Mouse (Mus musculus) neural tube, embryonic 14.5 days (tissue): ENCODE results near the gene Nrf1. TPM values are rescaled to one million over a fixed set of nuclear protein-coding genes. Genes with fewer than 3 reads are reported as not detected.

Experiments
- ATAC-seq: fragments of 200-750 bp; cut with Nextera tagmentation; 2 replicates; pipeline ENCODE4 v1.8.0; 2017; ENCODE audit warnings: low read depth, mild to moderate bottlenecking, moderate TSS enrichment, moderate library complexity
- H3K27ac ChIP-seq: fragments of 300-500 bp; sonication (generic); 2 replicates; pipeline ENCODE4 v1.5.1; 2014; ENCODE audit warnings: low read depth, mild to moderate bottlenecking, control low read depth, low read length, moderate library complexity, mixed read lengths
- H3K27me3 ChIP-seq: fragments of 300-500 bp; sonication (generic); 2 replicates; pipeline ENCODE4 v1.6.1; 2014; ENCODE audit warnings: low read length; ENCODE audit not compliant: control insufficient read depth, insufficient read depth
- H3K36me3 ChIP-seq: fragments of 300-500 bp; sonication (generic); 2 replicates; pipeline ENCODE4 v1.6.1; 2014; ENCODE audit warnings: low read length, mixed read lengths; ENCODE audit not compliant: control insufficient read depth, insufficient read depth
- H3K4me1 ChIP-seq: fragments of 300-500 bp; sonication (generic); 2 replicates; pipeline ENCODE4 v1.6.1; 2014; ENCODE audit warnings: low read length; ENCODE audit not compliant: control insufficient read depth, insufficient read depth
- H3K4me2 ChIP-seq: fragments of 300-500 bp; sonication (generic); 2 replicates; pipeline ENCODE4 v1.6.1; 2014; ENCODE audit warnings: mild to moderate bottlenecking, low read depth, low read length, control low read depth
- H3K4me3 ChIP-seq: fragments of 300-500 bp; sonication (generic); 2 replicates; pipeline ENCODE4 v1.5.1; 2014; ENCODE audit warnings: low read depth, low read length, control low read depth, mixed read lengths
- H3K9ac ChIP-seq: fragments of 300-500 bp; sonication (generic); replicated peaks from 2 replicates; pipeline ENCODE4 v1.6.1; 2014; ENCODE audit warnings: low read depth, mild to moderate bottlenecking, control low read depth, low read length, mixed read lengths
- H3K9me3 ChIP-seq: fragments of 300-500 bp; sonication (generic); 2 replicates; pipeline ENCODE4 v1.6.1; 2016; ENCODE audit warnings: low read length; ENCODE audit not compliant: control insufficient read depth
- WGBS: fragments of 180-500 bp; shearing (Covaris S2); extraction: QIAGEN DNeasy Blood & Tissue Kit; methylation state at CpG from one replicate; pipeline ENCODE4 v1.1.7; 2014; 5-methylcytosine and 5-hydroxymethylcytosine counted together
- polyA plus RNA-seq: library from polyadenylated mRNA; unstranded; fragments of >200 nt; fragmentation: Nextera tagmentation; extraction: Ambion mirVana; gene quantifications from 2 replicates; pipeline ENCODE4 v1.2.1, GENCODE M21; 2014

Nrf1 gene
- polyA plus RNA-seq, 1 experiment from 2014 or later, result 33.2 TPM

DNA sequence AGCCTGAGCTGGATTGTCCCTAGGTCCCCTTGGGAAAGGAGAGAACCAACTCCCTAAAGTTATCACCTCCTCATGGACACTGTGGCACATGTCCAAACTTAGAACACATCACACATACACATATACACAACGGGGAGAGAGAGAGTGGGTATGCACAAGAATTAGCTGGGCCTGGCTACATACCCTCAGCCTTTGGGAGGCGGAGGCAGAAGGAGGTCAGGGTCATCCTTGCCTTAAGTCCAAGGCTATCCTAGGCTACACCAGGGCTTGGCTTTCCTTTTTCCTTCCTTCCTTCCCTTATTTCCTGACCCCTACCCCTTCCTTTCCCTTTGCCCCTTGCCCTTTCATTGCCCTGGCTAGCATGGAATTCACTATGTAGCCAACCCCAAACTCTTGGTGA lies 14.8 kb downstream of the Nrf1 start:
- H3K4me1 ChIP-seq, result no peaks in the 10 kb centered on the region
- no peak for ATAC-seq
- H3K9ac ChIP-seq, result no peak overlapping the region
- H3K4me3 ChIP-seq, result no peak overlapping the region
- 96% methylated on average over 2 of the region's 2 CpGs for WGBS
- H3K4me2 ChIP-seq, result no peak overlapping the region
- H3K27me3 ChIP-seq, result no peaks in the 10 kb centered on the region
- H3K9me3 ChIP-seq, result no peaks in the 10 kb centered on the region
- no peaks in the 10 kb centered on the region for H3K36me3 ChIP-seq
- H3K27ac ChIP-seq, result no peak overlapping the region

DNA sequence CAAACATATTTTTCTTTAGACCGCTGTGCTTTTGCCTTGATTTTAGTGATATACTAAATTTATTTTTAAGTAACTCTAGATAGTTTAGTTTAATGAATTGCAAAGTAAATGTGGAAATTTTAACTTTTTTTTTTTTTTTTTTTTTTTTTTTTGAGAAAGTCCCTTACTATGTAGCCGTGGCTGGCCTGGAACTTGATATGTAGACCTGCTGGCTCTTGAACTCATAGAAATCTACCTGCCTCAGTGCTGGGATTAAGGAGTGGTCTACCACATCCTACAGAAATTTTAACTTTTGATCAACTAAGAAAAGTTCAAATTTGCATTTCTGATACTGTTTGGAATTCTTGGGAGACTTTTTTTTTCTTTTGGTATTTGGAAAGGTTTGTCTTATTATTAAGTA lies 17.6 kb downstream of the Nrf1 start:
- Histone ChIP-seq H3K27ac (no peak overlapping the region), H3K9ac (no peak overlapping the region), H3K9me3 (no peaks in the 10 kb centered on the region), H3K4me3 (no peak overlapping the region), H3K36me3 (no peaks in the 10 kb centered on the region), H3K27me3 (no peaks in the 10 kb centered on the region), H3K4me1 (no peaks in the 10 kb centered on the region), H3K4me2 (no peak overlapping the region)
- no peak for ATAC-seq
- WGBS, result 95% methylated on average over 2 of the region's 2 CpGs

DNA sequence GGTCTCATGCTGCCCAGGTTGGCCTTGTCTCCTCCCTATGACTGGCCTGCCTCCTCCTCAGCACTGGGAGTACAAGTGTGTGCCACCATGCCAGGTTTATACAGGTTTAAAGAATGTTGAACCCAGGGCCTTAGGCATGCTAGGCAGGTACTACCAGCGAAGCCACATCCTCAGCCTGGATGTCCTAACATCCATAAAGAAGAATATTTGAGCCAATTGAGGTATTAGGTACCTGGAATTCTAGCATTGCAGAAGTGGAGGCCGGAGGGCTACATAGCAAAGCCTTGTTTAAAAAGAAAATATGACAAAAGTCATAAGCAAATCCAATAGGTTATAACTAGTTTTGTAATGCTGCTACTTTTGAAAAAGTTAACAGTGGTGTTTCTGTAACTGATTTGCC lies 19.0 kb downstream of the Nrf1 start:
- Histone ChIP-seq H3K9ac (no peak overlapping the region), H3K4me1 (no peaks in the 10 kb centered on the region), H3K4me3 (no peak overlapping the region), H3K36me3 (no peaks in the 10 kb centered on the region), H3K27me3 (no peaks in the 10 kb centered on the region), H3K9me3 (no peaks in the 10 kb centered on the region), H3K4me2 (no peak overlapping the region), H3K27ac (no peak overlapping the region)
- WGBS, result 95% methylated on average over 2 of the region's 2 CpGs
- ATAC-seq, result no peak

DNA sequence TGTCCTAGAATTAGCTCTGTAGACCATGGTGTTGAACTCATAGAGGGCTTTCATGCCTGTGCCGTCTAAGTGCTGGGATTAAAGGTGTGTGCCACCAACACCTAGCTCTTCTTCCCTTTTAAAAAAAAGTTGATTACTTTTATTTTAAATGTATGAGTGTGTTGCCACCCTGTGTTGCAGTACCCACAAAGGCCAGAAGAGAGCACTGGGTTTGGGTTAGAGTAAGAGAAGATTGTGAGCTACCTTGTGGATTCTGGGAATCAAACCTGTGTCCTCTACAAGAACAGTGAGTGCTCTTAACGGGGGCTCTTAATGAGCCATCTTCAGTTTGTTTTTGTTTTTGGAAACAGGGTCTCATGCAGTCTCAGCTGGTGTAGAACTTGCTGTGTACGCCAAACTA lies 24.7 kb downstream of the Nrf1 start:
- H3K9me3 ChIP-seq, result no peaks in the 10 kb centered on the region
- no peak overlapping the region for H3K9ac ChIP-seq
- WGBS, result 94% methylated on average over 3 of the region's 3 CpGs
- no peaks in the 10 kb centered on the region for H3K36me3 ChIP-seq
- no peak for ATAC-seq
- no peaks in the 10 kb centered on the region for H3K4me1 ChIP-seq
- no peak overlapping the region for H3K4me2 ChIP-seq
- no peaks in the 10 kb centered on the region for H3K27me3 ChIP-seq
- H3K27ac ChIP-seq, result no peak overlapping the region
- no peak overlapping the region for H3K4me3 ChIP-seq

DNA sequence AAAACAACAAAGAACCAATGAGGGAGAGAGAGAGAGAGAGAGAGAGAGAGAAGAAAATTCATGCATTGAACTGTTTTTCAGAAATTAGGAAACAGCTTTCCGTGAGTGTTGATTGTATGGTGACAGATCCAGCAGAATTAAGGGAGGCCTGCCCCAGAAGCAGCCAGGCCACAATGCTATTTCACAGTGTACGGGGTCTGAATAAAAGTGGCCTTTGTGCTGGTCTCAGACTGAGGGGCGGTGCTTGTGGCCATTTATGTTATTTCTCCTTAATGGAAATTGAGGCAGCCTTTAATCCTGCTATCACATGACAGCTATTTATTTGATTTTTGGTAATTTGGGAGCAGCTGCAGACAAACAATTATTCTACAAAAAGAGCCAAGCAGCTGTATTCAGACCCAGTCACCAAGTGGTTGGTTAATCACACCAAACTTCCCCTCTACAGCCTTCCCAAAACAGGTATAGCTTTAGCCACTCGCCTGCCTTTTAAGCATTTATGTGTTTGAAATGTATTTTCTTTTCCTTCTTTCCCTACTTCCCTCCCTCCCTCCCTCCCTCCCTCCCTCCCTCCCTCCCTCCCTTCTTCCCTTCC lies 31.2 kb downstream of the Nrf1 start:
- 42% methylated on average over 4 of the region's 4 CpGs for WGBS
- Histone ChIP-seq H3K4me2 (no peak overlapping the region), H3K9me3 (no peaks in the 10 kb centered on the region), H3K4me1 (no peaks in the 10 kb centered on the region), H3K36me3 (no peaks in the 10 kb centered on the region), H3K9ac (no peak overlapping the region), H3K27me3 (no peaks in the 10 kb centered on the region), H3K4me3 (no peak overlapping the region), H3K27ac (no peak overlapping the region)
- no peak for ATAC-seq

DNA sequence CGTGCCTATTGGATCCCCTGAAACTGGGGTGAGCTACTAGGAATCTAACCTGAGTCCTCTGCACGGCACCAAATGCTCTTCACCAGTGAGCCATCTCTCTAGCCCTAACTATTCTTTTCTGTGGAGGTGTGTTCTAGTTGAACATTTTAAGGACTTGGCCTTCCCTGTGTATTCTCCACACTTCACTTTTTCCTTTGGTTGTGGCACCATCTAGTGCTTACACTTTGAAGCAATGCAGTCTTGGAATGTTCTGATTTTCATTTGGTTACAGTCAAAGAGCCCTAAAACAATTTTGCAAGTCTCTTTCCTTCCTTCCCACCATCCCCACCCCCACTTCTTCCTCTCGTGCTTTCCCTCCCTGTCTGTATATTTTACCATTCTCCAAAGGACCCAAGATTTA lies 33.6 kb downstream of the Nrf1 start:
- no peak overlapping the region for H3K9ac ChIP-seq
- ATAC-seq, result no peak
- H3K4me3 ChIP-seq, result no peak overlapping the region
- no peak overlapping the region for H3K27ac ChIP-seq
- WGBS, result 83% methylated on average over 3 of the region's 3 CpGs
- H3K4me1 ChIP-seq, result no peaks in the 10 kb centered on the region
- no peaks in the 10 kb centered on the region for H3K9me3 ChIP-seq
- no peaks in the 10 kb centered on the region for H3K36me3 ChIP-seq
- no peaks in the 10 kb centered on the region for H3K27me3 ChIP-seq
- H3K4me2 ChIP-seq, result no peak overlapping the region

DNA sequence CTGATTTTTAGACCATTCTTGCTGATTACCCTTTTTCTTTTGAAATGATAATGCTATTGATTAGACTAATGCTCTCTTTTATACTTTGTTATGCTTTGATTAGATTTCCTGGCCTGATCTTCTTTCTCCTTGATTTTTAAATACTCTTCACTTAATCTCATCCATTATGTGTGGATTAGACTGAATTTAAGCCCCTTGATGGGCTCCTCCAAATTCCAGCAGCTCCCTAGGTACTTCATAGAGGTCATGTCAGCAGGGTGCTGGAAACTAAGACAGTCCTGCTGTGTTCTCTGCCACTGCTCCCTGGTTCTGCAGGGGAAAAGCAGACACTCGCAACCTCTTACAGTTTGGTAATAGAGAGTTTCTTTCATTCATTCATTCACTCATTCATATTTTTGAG lies 35.5 kb downstream of the Nrf1 start:
- Histone ChIP-seq H3K36me3 (no peaks in the 10 kb centered on the region), H3K9me3 (no peaks in the 10 kb centered on the region), H3K27ac (no peak overlapping the region), H3K27me3 (no peaks in the 10 kb centered on the region), H3K4me1 (no peaks in the 10 kb centered on the region), H3K9ac (no peak overlapping the region), H3K4me2 (no peak overlapping the region), H3K4me3 (no peak overlapping the region)
- no peak for ATAC-seq
- 86% methylated on average over 1 of the region's 1 CpGs for WGBS

DNA sequence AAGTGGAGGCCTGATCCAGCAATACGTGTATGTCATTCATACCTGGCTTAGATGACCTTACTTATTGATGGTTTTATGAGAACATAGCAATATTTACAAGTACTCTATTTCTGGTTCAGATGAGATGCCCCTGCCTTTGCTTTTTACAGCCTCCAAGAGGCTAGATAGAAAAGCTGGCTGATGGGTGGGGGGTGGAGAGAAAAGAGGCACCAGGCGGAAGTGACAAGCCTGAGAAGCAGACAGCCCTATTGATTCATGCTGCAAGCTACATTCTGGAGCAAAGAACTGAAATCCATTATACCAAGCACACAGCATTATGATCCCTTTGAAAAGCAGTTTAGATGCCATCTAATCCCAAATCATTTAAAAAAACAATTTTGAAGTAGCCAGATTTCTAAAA lies 37.6 kb downstream of the Nrf1 start:
- H3K9me3 ChIP-seq, result no peaks in the 10 kb centered on the region
- no peaks in the 10 kb centered on the region for H3K27me3 ChIP-seq
- no peaks in the 10 kb centered on the region for H3K4me1 ChIP-seq
- no peak overlapping the region for H3K4me3 ChIP-seq
- no peak overlapping the region for H3K27ac ChIP-seq
- no peak for ATAC-seq
- H3K9ac ChIP-seq, result no peak overlapping the region
- 39% methylated on average over 2 of the region's 2 CpGs for WGBS
- H3K36me3 ChIP-seq, result no peaks in the 10 kb centered on the region
- H3K4me2 ChIP-seq, result no peak overlapping the region

DNA sequence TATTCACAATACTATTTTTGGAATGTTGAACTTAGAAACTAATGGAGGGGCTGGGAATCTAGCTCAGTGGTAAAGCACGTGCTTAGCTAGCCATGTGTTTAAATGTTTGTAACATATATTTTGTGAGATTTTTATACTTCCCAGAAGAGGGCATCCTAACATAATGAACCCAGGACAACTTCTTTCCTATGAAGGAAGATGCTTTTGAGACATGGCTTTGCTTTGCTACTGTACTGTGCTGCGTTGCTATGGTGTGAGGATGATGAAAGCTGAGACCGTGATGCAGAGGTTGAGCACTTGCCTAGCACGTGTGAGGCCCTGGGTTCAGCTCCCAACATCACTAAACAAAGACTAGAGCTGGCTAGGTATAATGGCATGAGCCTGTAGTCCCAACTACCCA lies 43.4 kb downstream of the Nrf1 start:
- no peak overlapping the region for H3K4me3 ChIP-seq
- ATAC-seq, result no peak
- no peak overlapping the region for H3K27ac ChIP-seq
- no peak overlapping the region for H3K4me2 ChIP-seq
- no peaks in the 10 kb centered on the region for H3K4me1 ChIP-seq
- no peaks in the 10 kb centered on the region for H3K27me3 ChIP-seq
- H3K9me3 ChIP-seq, result no peaks in the 10 kb centered on the region
- 0 out of 2 replicates have a peak, but pooled peaks cover 5% of the 10 kb centered on the region for H3K36me3 ChIP-seq
- 81% methylated on average over 4 of the region's 4 CpGs for WGBS
- H3K9ac ChIP-seq, result no peak overlapping the region

DNA sequence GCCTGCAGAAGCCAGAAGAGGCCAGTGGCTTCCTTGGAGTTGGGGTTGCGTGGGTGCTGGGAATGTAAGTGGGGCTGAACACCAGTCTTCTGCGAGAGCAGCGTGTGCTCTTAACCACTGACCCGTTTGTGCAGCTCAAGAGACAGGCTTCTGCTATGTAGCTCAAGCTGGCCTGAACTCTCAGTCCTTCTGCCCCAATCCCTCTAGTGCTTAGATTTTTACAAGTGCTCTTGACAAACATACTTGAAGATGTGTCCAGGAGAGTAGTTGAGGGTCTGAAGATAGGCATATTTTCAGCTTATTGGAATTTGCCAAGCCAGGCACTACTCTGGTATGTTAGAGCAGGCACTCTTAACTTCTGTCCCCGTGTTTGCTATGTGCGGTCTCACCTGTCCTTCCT lies 45.0 kb downstream of the Nrf1 start:
- H3K36me3 ChIP-seq, result peaks cover 14% of the 10 kb centered on the region
- H3K9me3 ChIP-seq, result no peaks in the 10 kb centered on the region
- H3K27me3 ChIP-seq, result no peaks in the 10 kb centered on the region
- H3K9ac ChIP-seq, result no peak overlapping the region
- H3K27ac ChIP-seq, result no peak overlapping the region
- no peak overlapping the region for H3K4me2 ChIP-seq
- H3K4me1 ChIP-seq, result no peaks in the 10 kb centered on the region
- WGBS, result 97% methylated on average over 6 of the region's 6 CpGs
- no peak overlapping the region for H3K4me3 ChIP-seq
- no peak for ATAC-seq
